In the genomic region with DNA sequence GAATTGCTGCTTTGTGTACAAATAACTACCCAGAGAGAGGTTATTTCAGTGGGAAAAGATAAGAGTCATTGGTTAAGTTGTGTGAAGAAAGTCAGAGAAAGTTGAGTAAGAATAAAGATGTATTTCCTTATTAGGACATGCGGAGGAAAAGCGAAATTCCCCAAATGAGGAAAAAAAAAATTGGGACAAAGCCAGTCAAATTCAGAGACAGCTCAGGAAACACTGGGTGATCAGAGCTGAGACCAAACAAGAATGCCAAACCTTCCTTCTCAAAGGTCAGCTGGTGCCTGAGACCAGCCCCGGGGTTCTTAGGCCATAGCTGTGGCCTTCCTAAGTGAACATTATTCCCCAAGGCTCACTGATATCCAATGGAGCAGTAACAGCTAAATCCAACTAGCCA, we compare ENCODE assay signal across 14 mouse cellular contexts.
"Had no signal": no experiment of that assay in that cellular context is flagged by ENCODE, and none has a peak within 500 bp of the region (broad histone marks: within the 10 kb centered on the region; RNA-seq: fewer than 3 reads in every experiment).

No protein-coding gene starts in this region.

- H3K9me3 ChIP-seq: intestine, embryonic 15.5 days; limb, embryonic 12.5 days; limb, embryonic 15.5 days; liver, embryonic 15.5 days had no signal

- H3K36me3 ChIP-seq: intestine, embryonic 15.5 days; limb, embryonic 12.5 days; limb, embryonic 15.5 days; liver, embryonic 15.5 days had no signal

- H3K4me2 ChIP-seq: intestine, embryonic 15.5 days; limb, embryonic 12.5 days; limb, embryonic 15.5 days; liver, embryonic 11.5 days; liver, embryonic 15.5 days; midbrain, embryonic 11.5 days had no signal

- H3K27ac ChIP-seq: intestine, embryonic 15.5 days; limb, embryonic 12.5 days; limb, embryonic 15.5 days; liver, embryonic 15.5 days had no signal

- H3K9ac ChIP-seq: intestine, embryonic 15.5 days; limb, embryonic 12.5 days; limb, embryonic 15.5 days; liver, embryonic 15.5 days had no signal

- H3K27me3 ChIP-seq: intestine, embryonic 15.5 days; limb, embryonic 12.5 days; limb, embryonic 15.5 days; liver, embryonic 15.5 days had no signal

- H3K4me1 ChIP-seq: intestine, embryonic 15.5 days; limb, embryonic 12.5 days; liver, embryonic 15.5 days had no signal

- H3K4me3 ChIP-seq: intestine, embryonic 15.5 days; limb, embryonic 12.5 days; limb, embryonic 15.5 days; liver, embryonic 15.5 days had no signal

- DNase-seq: kidney, adult 18-20 months; kidney, adult 9 months; kidney, postnatal 10 days; kidney, postnatal 4 days; left cerebral cortex, postnatal 4 days; midbrain, embryonic 14.5 days; thymus, adult 18-20 months; thymus, postnatal 36 days had no signal
